Mouse (Mus musculus): ENCODE measurements around the gene Pbx1.

Gene Pbx1

GRCm38 (mm10) chr1:168091627-168092026 is 340.4 kb downstream of the Pbx1 start:
- no peak for DNase-seq (ENCODE audit: low spot score in 2 of 2)

DNA sequence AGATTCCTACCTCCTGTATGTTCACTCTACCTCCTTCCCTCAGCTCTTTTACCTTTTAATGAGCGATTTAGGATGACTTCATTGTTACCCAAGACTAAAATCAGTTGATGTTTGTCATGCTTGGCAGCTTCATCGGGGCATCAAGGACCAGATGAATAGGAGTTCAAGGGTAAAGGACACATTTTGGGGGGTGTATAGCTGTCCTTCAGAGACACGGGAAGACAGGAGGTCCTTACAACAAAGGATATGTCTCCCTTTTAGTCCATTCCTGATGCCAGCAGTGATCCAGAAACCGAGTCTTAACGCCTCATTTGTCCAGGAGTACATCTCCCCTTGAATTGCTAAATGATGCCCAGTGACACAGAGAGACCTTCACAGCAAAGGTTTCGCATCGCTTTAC is 343.4 kb downstream of the Pbx1 start:
- no peak for DNase-seq (ENCODE audit: low spot score in 2 of 2)

- no peak for DNase-seq (ENCODE audit: low spot score in 2 of 2)
These were observed 352.7 kb downstream of the Pbx1 start for GRCm38 (mm10) chr1:168079394-168079767.

DNA sequence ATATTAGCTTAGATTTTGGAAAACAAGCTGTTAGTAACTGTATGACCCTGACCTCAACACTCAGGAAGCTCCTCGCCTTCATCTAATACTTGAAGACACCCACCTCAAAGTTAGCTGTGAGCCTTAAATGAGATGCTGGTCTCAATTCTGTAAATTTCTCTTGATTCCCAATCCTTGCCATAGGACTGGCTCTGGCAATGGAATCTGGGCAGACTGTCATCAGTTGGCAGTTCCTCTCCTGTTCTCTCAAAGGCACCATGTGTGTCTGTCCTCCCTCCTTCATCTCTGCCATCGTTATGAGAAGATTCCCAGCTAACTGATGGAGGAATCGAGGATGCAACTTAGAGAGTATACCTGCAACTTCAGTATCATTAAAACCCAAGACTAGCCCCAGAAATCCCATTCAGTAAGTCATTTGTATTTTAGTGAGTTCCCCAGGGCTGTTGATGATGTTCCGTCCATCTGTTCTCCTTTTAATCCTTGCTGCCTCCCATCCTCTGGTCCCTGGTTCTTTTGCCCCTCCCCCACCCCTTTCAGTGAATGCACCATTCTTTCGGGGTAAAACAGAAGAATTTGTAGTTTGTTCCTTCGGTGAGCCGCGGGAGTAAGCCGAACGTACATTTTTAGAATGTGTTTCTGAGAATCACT is 353.2 kb downstream of the Pbx1 start:
- no peak for DNase-seq (ENCODE audit: low spot score in 2 of 2)

GRCm38 (mm10) chr1:168071974-168072373 is 360.1 kb downstream of the Pbx1 start:
- no peak for DNase-seq (ENCODE audit: low spot score in 2 of 2)

GRCm38 (mm10) chr1:168070273-168070910 is 361.7 kb downstream of the Pbx1 start:
- no peak for DNase-seq (ENCODE audit: low spot score in 2 of 2)

DNA sequence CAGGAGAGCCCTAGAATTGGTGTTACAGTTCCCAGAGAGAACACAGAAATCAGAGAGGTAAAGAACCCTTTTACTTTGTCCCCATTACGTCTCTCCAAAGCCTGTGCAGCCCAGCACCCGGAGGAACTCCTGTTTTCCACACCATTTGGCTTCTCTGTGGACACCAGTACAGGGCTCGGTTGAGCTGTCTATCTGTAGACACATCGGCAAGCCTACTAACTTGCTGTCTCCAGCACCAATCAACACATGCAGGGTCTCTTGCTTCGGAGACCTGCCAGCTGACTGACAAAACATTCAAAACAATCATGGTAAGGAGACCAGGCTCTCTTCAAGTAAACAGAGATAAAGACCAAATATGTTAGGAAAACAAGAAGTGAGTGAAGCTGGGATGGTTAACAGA is 362.3 kb downstream of the Pbx1 start:
- DNase-seq (ENCODE audit: low spot score in 2 of 2), result no peak

All from urinary bladder, postnatal 4 days (tissue).